Mouse (Mus musculus): ENCODE measurements at regions not wholly inside any gene's neighbourhood (a gene's known extent, or its start where the extent isn't known, plus 50 kb on each side); places are given as distances from the start of the nearest gene placed in this dataset.
"Not testable (repeated sequence)": the region's sequence is repeated elsewhere in the genome, so short reads cannot be mapped to it uniquely, and the experiment has no call there.

DNA sequence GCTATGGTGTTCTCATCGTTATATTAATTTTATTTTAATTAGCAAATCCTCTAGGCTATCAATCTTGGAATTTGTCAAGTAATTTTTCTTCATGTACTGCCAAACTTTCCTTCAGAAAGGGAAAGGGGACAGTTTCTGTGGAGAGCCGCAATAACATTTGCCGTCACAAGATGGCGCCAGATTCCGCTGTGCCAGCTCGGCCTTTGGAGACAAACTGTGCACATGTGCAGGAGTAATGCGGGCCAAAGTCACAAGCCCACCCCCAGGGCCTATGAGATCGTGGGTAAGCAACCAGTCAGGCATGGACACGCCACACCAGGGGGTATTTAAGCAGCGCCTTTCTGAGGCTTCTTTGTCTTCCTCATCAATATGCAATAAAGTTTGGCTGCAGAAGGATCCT is 1132.8 kb upstream of the Tacstd2 start:
- peak in 1 of 2 experiments; percentile 23 for DNase-seq (ENCODE audit: low spot score in 2 of 2)

DNA sequence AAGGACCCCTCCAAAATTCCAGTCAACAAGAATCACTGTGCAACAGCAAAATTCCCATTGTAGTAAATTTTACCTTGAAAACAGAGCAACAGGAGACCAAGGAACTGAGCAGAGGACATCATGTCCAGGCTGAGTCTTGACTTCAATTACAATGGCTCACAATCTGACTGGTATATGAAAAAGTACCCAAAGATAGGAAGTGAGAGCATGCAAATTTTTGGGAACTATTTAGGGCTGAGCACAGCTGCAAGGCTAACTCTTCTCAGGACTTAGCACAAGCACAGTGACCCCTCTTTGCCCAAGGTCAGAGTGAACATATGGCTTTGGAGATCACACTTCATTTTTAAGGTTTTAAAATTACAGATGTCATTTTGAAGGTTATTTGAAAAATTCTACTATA is 1096.7 kb upstream of the Tacstd2 start:
- not testable (repeated sequence) for DNase-seq (ENCODE audit: low spot score in 2 of 2)

DNA sequence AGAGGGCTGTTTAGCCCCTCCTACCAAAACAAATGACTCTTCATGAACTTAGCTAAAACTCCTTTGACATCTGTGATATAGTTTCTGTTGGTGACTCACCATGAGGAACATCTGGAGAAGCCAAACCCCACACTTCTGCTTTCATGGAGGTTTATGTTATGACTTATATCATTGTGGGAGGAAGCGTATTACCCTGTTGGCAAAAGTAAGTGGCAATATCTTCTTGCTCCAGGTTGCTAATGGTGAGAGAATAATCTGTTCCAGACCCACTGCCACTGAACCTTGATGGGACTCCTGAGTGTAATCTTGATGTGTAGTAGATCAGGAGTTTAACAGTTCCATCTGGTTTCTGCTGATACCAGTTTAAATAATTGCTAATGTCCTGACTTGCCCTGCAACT is 1096.2 kb upstream of the Tacstd2 start:
- no peak for DNase-seq (ENCODE audit: low spot score in 2 of 2)

DNA sequence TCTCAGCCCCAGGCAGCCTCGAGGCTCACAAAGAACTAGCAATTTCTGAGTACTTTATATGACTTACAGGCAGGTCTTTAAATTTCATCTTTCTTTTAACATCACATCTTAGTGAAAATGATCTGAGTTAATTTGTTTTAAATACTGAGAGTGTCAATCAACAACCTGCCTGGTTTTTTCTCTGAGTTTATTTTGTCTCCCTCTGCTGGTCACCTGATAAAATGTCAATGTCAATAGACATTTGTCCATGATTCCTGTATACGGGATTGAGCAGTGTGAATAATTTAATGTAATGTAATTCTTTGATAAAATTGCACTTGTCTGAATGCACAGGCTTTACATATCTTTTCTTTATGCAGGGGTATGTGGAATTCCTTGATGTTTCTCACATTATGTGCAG is 1070.4 kb upstream of the Tacstd2 start:
- DNase-seq (ENCODE audit: low spot score in 2 of 2), result no peak
